ENCODE assay signal across 17 mouse cellular contexts in the genomic region with DNA sequence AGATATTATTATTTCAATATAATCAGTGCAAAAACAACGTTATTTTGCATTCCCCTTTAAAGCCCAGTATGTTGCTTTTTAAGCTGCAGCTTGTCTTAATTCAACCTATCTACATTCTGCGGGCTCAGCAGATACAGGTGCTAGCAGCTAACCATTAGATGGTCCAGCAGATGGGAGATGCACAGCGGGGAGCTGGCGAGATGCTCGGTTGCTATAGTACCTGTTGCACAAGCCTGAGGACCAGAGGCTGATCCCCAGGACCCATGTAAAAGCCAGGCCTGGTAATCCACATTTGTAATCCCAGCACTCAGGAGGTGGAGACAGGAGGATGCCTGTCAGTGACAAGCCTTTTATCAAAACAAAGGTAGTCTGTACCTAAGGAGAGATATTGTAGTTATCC. TPM values are rescaled to one million over a fixed set of nuclear protein-coding genes. Genes with fewer than 3 reads are reported as not detected.
DNase-seq lines count a peak whose midpoint lies in the region; ATAC-seq and TF ChIP-seq lines count a peak whose summit lies in the region.
"Had no signal": no experiment of that assay in that cellular context is flagged by ENCODE, and none has a peak within 500 bp of the region (broad histone marks: within the 10 kb centered on the region; RNA-seq: fewer than 3 reads in every experiment).

No protein-coding gene starts in this region.

- no peaks in the 10 kb centered on the region for H3K27me3 ChIP-seq in forebrain, embryonic 11.5 days (ENCODE audit: control insufficient read depth, insufficient read depth, low read length)
- H3K27me3 ChIP-seq in forebrain, embryonic 13.5 days: no peaks in the 10 kb centered on the region
- H3K27me3 ChIP-seq in liver, adult 2 months (ENCODE audit: control insufficient read depth, insufficient read depth, low read length): no peaks in the 10 kb centered on the region
- no peaks in the 10 kb centered on the region for H3K27me3 ChIP-seq in liver, embryonic 11.5 days (replicated peaks; ENCODE audit: control insufficient read depth, insufficient read depth, low read length)
- H3K27me3 ChIP-seq: embryonic facial prominence, embryonic 15.5 days; liver, embryonic 13.5 days; midbrain, embryonic 15.5 days had no signal

- ATAC-seq in forebrain, embryonic 11.5 days (replicated peaks; ENCODE audit: low FRiP score): no peak
- ATAC-seq in forebrain, embryonic 13.5 days: no peak
- no peak for ATAC-seq in liver, embryonic 11.5 days (replicated peaks; ENCODE audit: low FRiP score)
- ATAC-seq: activated CD4-positive, CD25-positive, alpha-beta regulatory T cell, adult 4 months; forebrain, embryonic 14.5 days; midbrain, embryonic 15.5 days had no signal

- no peaks in the 10 kb centered on the region for H3K36me3 ChIP-seq in forebrain, embryonic 11.5 days (ENCODE audit: control insufficient read depth, insufficient read depth, low read length)
- no peaks in the 10 kb centered on the region for H3K36me3 ChIP-seq in forebrain, embryonic 13.5 days (ENCODE audit: poor library complexity, severe bottlenecking)
- peaks cover 5% of the 10 kb centered on the region for H3K36me3 ChIP-seq in liver, adult 2 months (ENCODE audit: control insufficient read depth, insufficient read depth, low read length)
- no peaks in the 10 kb centered on the region for H3K36me3 ChIP-seq in liver, embryonic 11.5 days (ENCODE audit: control insufficient read depth, insufficient read depth, low read length)
- H3K36me3 ChIP-seq: embryonic facial prominence, embryonic 15.5 days; liver, embryonic 13.5 days; midbrain, embryonic 15.5 days had no signal

- H3K4me2 ChIP-seq in forebrain, embryonic 11.5 days (ENCODE audit: low read depth, low read length, severe bottlenecking): no peak overlapping the region
- no peak overlapping the region for H3K4me2 ChIP-seq in forebrain, embryonic 13.5 days
- H3K4me2 ChIP-seq in liver, embryonic 11.5 days: no peak overlapping the region
- H3K4me2 ChIP-seq: embryonic facial prominence, embryonic 15.5 days; liver, embryonic 13.5 days; midbrain, embryonic 15.5 days had no signal

- WGBS in forebrain, embryonic 11.5 days: 50% methylated on average over 5 of the region's 5 CpGs
- WGBS in forebrain, embryonic 13.5 days: 56% methylated on average over 5 of the region's 5 CpGs
- 44% methylated on average over 5 of the region's 5 CpGs for WGBS in liver, adult 2 months
- WGBS in liver, embryonic 11.5 days: 81% methylated on average over 5 of the region's 5 CpGs

- TF ChIP-seq CTCF in liver, adult 2 months (IDR thresholded peaks at IDR 0.05; ENCODE audit: low read depth, low read length): no peak

- H3K4me1 ChIP-seq in forebrain, embryonic 11.5 days (replicated peaks; ENCODE audit: control insufficient read depth, insufficient read depth, low read length): no peaks in the 10 kb centered on the region
- no peaks in the 10 kb centered on the region for H3K4me1 ChIP-seq in forebrain, embryonic 13.5 days
- H3K4me1 ChIP-seq in liver, adult 2 months (ENCODE audit: control insufficient read depth, insufficient read depth, low read length): peaks cover 29% of the 10 kb centered on the region
- peaks cover 5% of the 10 kb centered on the region; the same call in 1 of the 2 replicates for H3K4me1 ChIP-seq in liver, embryonic 11.5 days (replicated peaks; ENCODE audit: control insufficient read depth, insufficient read depth, low read length)
- H3K4me1 ChIP-seq: midbrain, embryonic 15.5 days had no signal

- H3K4me3 ChIP-seq in forebrain, embryonic 11.5 days (ENCODE audit: low read depth, low read length): no peak overlapping the region
- H3K4me3 ChIP-seq in forebrain, embryonic 13.5 days: no peak overlapping the region
- H3K4me3 ChIP-seq in liver, adult 2 months (ENCODE audit: insufficient read depth, low read depth, low read length): no peak overlapping the region
- no peak overlapping the region for H3K4me3 ChIP-seq in liver, embryonic 11.5 days (ENCODE audit: low read depth, low read length)
- H3K4me3 ChIP-seq: embryonic facial prominence, embryonic 15.5 days; liver, embryonic 13.5 days; midbrain, embryonic 15.5 days had no signal

- DNase-seq in forebrain, embryonic 11.5 days (ENCODE audit: low spot score): peak; percentile 47
- peak; percentile 40 for DNase-seq in liver, adult 2 months (ENCODE audit: extremely low read depth, low read depth, low spot score)
- DNase-seq in liver, embryonic 11.5 days (ENCODE audit: low spot score): no peak
- peak; percentile 75 for DNase-seq in brain, adult 2 months (ENCODE audit: low read depth, low spot score)
- peak; percentile 54 for DNase-seq in cerebellum, adult 9-11 months
- no peak for DNase-seq in c-Kit-positive CD71-positive TER-119-positive erythroid progenitor cells, embryonic 14.5 days (ENCODE audit: low spot score)
- no peak for DNase-seq in thymus, postnatal 36 days
- DNase-seq: adrenal gland, postnatal 36 days; heart, postnatal 4 days; liver, embryonic 13.5 days; right cerebral cortex, postnatal 25 days; thymus, adult 2 months had no signal

- H3K9ac ChIP-seq in forebrain, embryonic 11.5 days (ENCODE audit: low read length): no peak overlapping the region
- H3K9ac ChIP-seq in forebrain, embryonic 13.5 days: no peak overlapping the region
- peak overlapping the region; percentile 31; the same call in 1 of the 2 replicates for H3K9ac ChIP-seq in liver, adult 2 months (ENCODE audit: low read depth, low read length)
- H3K9ac ChIP-seq in liver, embryonic 11.5 days (ENCODE audit: low read depth, low read length): no peak overlapping the region
- H3K9ac ChIP-seq: embryonic facial prominence, embryonic 15.5 days; liver, embryonic 13.5 days; midbrain, embryonic 15.5 days had no signal

- no peak overlapping the region for H3K27ac ChIP-seq in forebrain, embryonic 11.5 days (ENCODE audit: low read depth, low read length)
- H3K27ac ChIP-seq in forebrain, embryonic 13.5 days: no peak overlapping the region
- peak overlapping the region; percentile 80 for H3K27ac ChIP-seq in liver, adult 2 months (replicated peaks; ENCODE audit: insufficient read depth, low read depth, low read length)
- no peak overlapping the region for H3K27ac ChIP-seq in liver, embryonic 11.5 days (ENCODE audit: low read depth, low read length)
- H3K27ac ChIP-seq: liver, embryonic 13.5 days; midbrain, embryonic 15.5 days had no signal

- peaks cover 70% of the 10 kb centered on the region for H3K79me2 ChIP-seq in liver, adult 2 months (ENCODE audit: control insufficient read depth, insufficient read depth, low read length)

- H3K9me3 ChIP-seq in forebrain, embryonic 11.5 days (ENCODE audit: control insufficient read depth, low read length): no peaks in the 10 kb centered on the region
- H3K9me3 ChIP-seq in forebrain, embryonic 13.5 days (replicated peaks): no peaks in the 10 kb centered on the region
- no peaks in the 10 kb centered on the region for H3K9me3 ChIP-seq in liver, embryonic 11.5 days (ENCODE audit: control insufficient read depth, low read length)
- H3K9me3 ChIP-seq: embryonic facial prominence, embryonic 15.5 days; liver, embryonic 13.5 days; midbrain, embryonic 15.5 days had no signal

- TF ChIP-seq POLR2A in liver, adult 2 months (IDR thresholded peaks at IDR 0.05; ENCODE audit: extremely low read depth, insufficient read depth, low read length): no peak

RNA-seq across cellular contexts. Expression of gene Irf2, which starts 10.5 kb away (rescaled TPM):
- 7.7 and 12.8 TPM in 2 replicates for polyA plus RNA-seq in forebrain, embryonic 11.5 days (2014; fragmentation: Nextera tagmentation; extraction: Ambion mirVana)
- polyA plus RNA-seq in forebrain, embryonic 13.5 days (2015; fragmentation: Nextera tagmentation; extraction: Ambion mirVana): 10.9 and 13.7 TPM in 2 replicates
- 23.4 and 27.3 TPM in 2 replicates for total RNA-seq in liver, adult 2 months (2014; rRNA removed)
- polyA plus RNA-seq in liver, adult 2 months (2012; rRNA removed): 12.2 and 13.7 TPM in 2 replicates
- 17.7 and 19.7 TPM in 2 replicates for polyA plus RNA-seq in liver, embryonic 11.5 days (2014; fragmentation: Nextera tagmentation; extraction: Ambion mirVana)

Comparison
In these comparisons a context has a peak if more than half of its experiments do, and no peak if none do; other contexts are left out.
1. DNase-seq: peak in forebrain, embryonic 11.5 days (single experiment), liver, adult 2 months (single experiment), brain, adult 2 months (single experiment) and cerebellum, adult 9-11 months (single experiment); none in liver, embryonic 11.5 days (single experiment), c-Kit-positive CD71-positive TER-119-positive erythroid progenitor cells, embryonic 14.5 days (single experiment) and thymus, postnatal 36 days (0 of 2).